Mouse (Mus musculus) heart, postnatal 0 days (tissue): ENCODE results near the gene Gm45902.

ENCODE experiments used
- CTCF ChIP-seq: IDR thresholded peaks from 2 replicates; pipeline ENCODE4 v1.5.1; 2016; ENCODE audit warnings: antibody characterized with exemption, control low read depth, low read depth
- EP300 ChIP-seq: IDR thresholded peaks from 2 replicates; pipeline ENCODE4 v1.6.1; 2016; ENCODE audit warnings: antibody characterized with exemption, low read depth

- TF ChIP-seq CTCF (no peak), EP300 (no peak)
These were observed 37.7 kb downstream of the Gm45902 start, which contains the start of gene Suv39h2 for GRCm38 (mm10) chr2:3474861-3475283.
